Mouse (Mus musculus): ENCODE results near the gene Sowaha. TPM values are rescaled to one million over a fixed set of nuclear protein-coding genes. Genes with fewer than 3 reads are reported as not detected.

Sowaha gene
- polyA plus RNA-seq, 1 experiment, result 56.1 TPM

- peaks cover 6% of the 10 kb centered on the region; the same call in 1 of the 2 replicates for H3K4me1 ChIP-seq (ENCODE audit: control insufficient read depth, insufficient read depth, low read length)
- peak overlapping the region; percentile 18; the same call in 1 of the 2 replicates for H3K27ac ChIP-seq (ENCODE audit: insufficient read depth, low read length)
- TF ChIP-seq CTCF (IDR thresholded peaks at IDR 0.05; ENCODE audit: extremely low read depth, insufficient read depth, low read length) (no peak), POLR2A (IDR thresholded peaks at IDR 0.05; ENCODE audit: extremely low read depth, insufficient read depth, low read length) (no peak)
Measured at GRCm38 (mm10) chr11:53507098-53507805, 27.2 kb upstream of the Sowaha start.

GRCm38 (mm10) chr11:53505026-53505663, 25.1 kb upstream of the Sowaha start:
- Histone ChIP-seq H3K27ac (ENCODE audit: insufficient read depth, low read length) (no peak overlapping the region), H3K4me1 (ENCODE audit: control insufficient read depth, insufficient read depth, low read length) (peaks cover 6% of the 10 kb centered on the region; the same call in 1 of the 2 replicates), H3K4me3 (ENCODE audit: insufficient read depth, low read length) (no peak overlapping the region)
- TF ChIP-seq CTCF (IDR thresholded peaks at IDR 0.05; ENCODE audit: extremely low read depth, insufficient read depth, low read length) (no peak), POLR2A (IDR thresholded peaks at IDR 0.05; ENCODE audit: extremely low read depth, insufficient read depth, low read length) (no peak)

More at GRCm38 (mm10) chr11:53507098-53507805, 27.2 kb upstream of the Sowaha start:
- no peak overlapping the region for H3K4me3 ChIP-seq (ENCODE audit: insufficient read depth, low read length)

- TF ChIP-seq CTCF (IDR thresholded peaks at IDR 0.05; ENCODE audit: extremely low read depth, insufficient read depth, low read length) (no peak), POLR2A (IDR thresholded peaks at IDR 0.05; ENCODE audit: extremely low read depth, insufficient read depth, low read length) (no peak)
- Histone ChIP-seq H3K4me3 (ENCODE audit: insufficient read depth, low read length) (no peak overlapping the region), H3K27ac (ENCODE audit: insufficient read depth, low read length) (no peak overlapping the region), H3K4me1 (ENCODE audit: control insufficient read depth, insufficient read depth, low read length) (peaks cover 4% of the 10 kb centered on the region; the same call in 1 of the 2 replicates)
Measured at GRCm38 (mm10) chr11:53504376-53504775, 24.3 kb upstream of the Sowaha start.

GRCm38 (mm10) chr11:53503738-53504137, 23.7 kb upstream of the Sowaha start:
- Histone ChIP-seq H3K27ac (ENCODE audit: insufficient read depth, low read length) (no peak overlapping the region), H3K4me3 (ENCODE audit: insufficient read depth, low read length) (no peak overlapping the region), H3K4me1 (ENCODE audit: control insufficient read depth, insufficient read depth, low read length) (peaks cover 4% of the 10 kb centered on the region; the same call in 1 of the 2 replicates)
- TF ChIP-seq POLR2A (IDR thresholded peaks at IDR 0.05; ENCODE audit: extremely low read depth, insufficient read depth, low read length) (no peak), CTCF (IDR thresholded peaks at IDR 0.05; ENCODE audit: extremely low read depth, insufficient read depth, low read length) (no peak)

- TF ChIP-seq POLR2A (IDR thresholded peaks at IDR 0.05; ENCODE audit: extremely low read depth, insufficient read depth, low read length), result no peak
- TF ChIP-seq CTCF (IDR thresholded peaks at IDR 0.05; ENCODE audit: extremely low read depth, insufficient read depth, low read length), result peak; percentile 32; the same call in 1 of the 2 replicates
- Histone ChIP-seq H3K4me3 (ENCODE audit: insufficient read depth, low read length) (no peak overlapping the region), H3K4me1 (ENCODE audit: control insufficient read depth, insufficient read depth, low read length) (peaks cover 4% of the 10 kb centered on the region; the same call in 1 of the 2 replicates), H3K27ac (ENCODE audit: insufficient read depth, low read length) (no peak overlapping the region)
Measured at GRCm38 (mm10) chr11:53502039-53502765, 22.1 kb upstream of the Sowaha start.

- Histone ChIP-seq H3K4me1 (ENCODE audit: control insufficient read depth, insufficient read depth, low read length) (peaks cover 6% of the 10 kb centered on the region; the same call in 1 of the 2 replicates), H3K4me3 (ENCODE audit: insufficient read depth, low read length) (no peak overlapping the region), H3K27ac (ENCODE audit: insufficient read depth, low read length) (no peak overlapping the region)
- TF ChIP-seq CTCF (IDR thresholded peaks at IDR 0.05; ENCODE audit: extremely low read depth, insufficient read depth, low read length) (no peak), POLR2A (IDR thresholded peaks at IDR 0.05; ENCODE audit: extremely low read depth, insufficient read depth, low read length) (no peak)
Measured at GRCm38 (mm10) chr11:53500569-53500968, 20.5 kb upstream of the Sowaha start.

GRCm38 (mm10) chr11:53496946-53497345, 16.9 kb upstream of the Sowaha start:
- Histone ChIP-seq H3K27ac (ENCODE audit: insufficient read depth, low read length) (peak overlapping the region; percentile 25; the same call in 1 of the 2 replicates), H3K4me1 (ENCODE audit: control insufficient read depth, insufficient read depth, low read length) (0 out of 2 replicates have a peak, but pooled peaks cover 1% of the 10 kb centered on the region), H3K4me3 (ENCODE audit: insufficient read depth, low read length) (no peak overlapping the region)
- TF ChIP-seq POLR2A (IDR thresholded peaks at IDR 0.05; ENCODE audit: extremely low read depth, insufficient read depth, low read length), result no peak
- TF ChIP-seq CTCF (IDR thresholded peaks at IDR 0.05; ENCODE audit: extremely low read depth, insufficient read depth, low read length), result no peak

GRCm38 (mm10) chr11:53495417-53495816, 15.3 kb upstream of the Sowaha start:
- 0 out of 2 replicates have a peak, but pooled peaks cover 1% of the 10 kb centered on the region for H3K4me1 ChIP-seq (ENCODE audit: control insufficient read depth, insufficient read depth, low read length)
- peak overlapping the region; percentile 95 for H3K27ac ChIP-seq (ENCODE audit: insufficient read depth, low read length)
- no peak overlapping the region for H3K4me3 ChIP-seq (ENCODE audit: insufficient read depth, low read length)
- no peak for TF ChIP-seq CTCF (IDR thresholded peaks at IDR 0.05; ENCODE audit: extremely low read depth, insufficient read depth, low read length)
- no peak for TF ChIP-seq POLR2A (IDR thresholded peaks at IDR 0.05; ENCODE audit: extremely low read depth, insufficient read depth, low read length)
